Mouse (Mus musculus): Measurements from ENCODE around the gene Fam229b.

DNA sequence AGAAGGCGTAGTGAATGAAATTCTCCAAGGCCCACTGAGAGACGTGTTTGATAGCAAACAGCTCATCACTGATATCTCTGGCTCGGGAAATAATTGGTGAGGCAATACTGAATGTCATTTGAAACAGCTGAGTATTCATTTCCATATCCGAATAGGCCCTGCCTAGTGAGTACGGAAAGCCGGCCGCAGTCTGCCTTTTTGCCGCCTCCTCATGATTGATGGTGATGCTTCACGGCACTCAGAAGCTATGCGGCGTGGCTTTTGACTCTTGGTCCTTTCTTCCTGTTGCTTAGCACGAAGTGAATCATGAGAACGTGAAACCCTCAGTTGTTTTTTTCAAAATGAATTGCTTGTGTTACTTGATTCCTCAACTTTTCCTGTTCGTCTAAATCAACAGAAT is 7.1 kb upstream of the Fam229b start:
- TF ChIP-seq EP300 (IDR thresholded peaks at IDR 0.05; ENCODE audit: low read depth): no peak
- no peak for TF ChIP-seq CTCF (IDR thresholded peaks at IDR 0.05; ENCODE audit: low read depth)

Data from liver, postnatal 0 days (tissue).